Mouse (Mus musculus) adrenal gland, postnatal 10 days (tissue): ENCODE data around the gene Nrp1. TPM values are rescaled to one million over a fixed set of nuclear protein-coding genes. Genes with fewer than 3 reads are reported as not detected.

Experiments used
- DNase-seq: peaks from one replicate; pipeline ENCODE4 v3.0.0; 2021; ENCODE audit warnings: mixed read lengths
- total RNA-seq, 2 experiments: library from RNA; stranded (reverse); gene quantifications; 2 replicates each; pipeline ENCODE4 v1.2.3; 2021

The Nrp1 gene
- total RNA-seq, 2 experiments from 2014 or later, result 95.7 to 143 TPM

- DNase-seq, result no peak
These were observed 12.1 kb downstream of the Nrp1 start for GRCm38 (mm10) chr8:128370496-128370895.

DNA sequence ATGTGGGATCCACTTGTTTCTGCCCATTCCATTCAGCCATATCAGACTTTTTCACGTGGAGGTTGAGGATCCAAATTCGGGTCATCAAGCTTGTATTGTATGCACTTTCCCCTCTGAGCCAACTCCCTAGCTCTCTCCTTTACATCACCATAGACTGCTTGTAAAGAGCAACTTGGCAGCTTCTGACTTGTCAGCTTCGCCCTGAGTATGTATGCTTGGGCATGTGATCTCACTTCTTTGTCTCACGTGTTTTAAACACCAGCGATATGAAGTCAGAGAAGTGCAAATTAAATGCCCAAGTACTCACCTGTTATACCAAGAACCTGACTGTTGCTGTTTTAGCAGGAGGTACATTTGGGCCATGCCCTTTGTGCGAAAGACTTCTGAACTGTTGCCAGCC, 12.6 kb downstream of the Nrp1 start:
- no peak for DNase-seq

DNA sequence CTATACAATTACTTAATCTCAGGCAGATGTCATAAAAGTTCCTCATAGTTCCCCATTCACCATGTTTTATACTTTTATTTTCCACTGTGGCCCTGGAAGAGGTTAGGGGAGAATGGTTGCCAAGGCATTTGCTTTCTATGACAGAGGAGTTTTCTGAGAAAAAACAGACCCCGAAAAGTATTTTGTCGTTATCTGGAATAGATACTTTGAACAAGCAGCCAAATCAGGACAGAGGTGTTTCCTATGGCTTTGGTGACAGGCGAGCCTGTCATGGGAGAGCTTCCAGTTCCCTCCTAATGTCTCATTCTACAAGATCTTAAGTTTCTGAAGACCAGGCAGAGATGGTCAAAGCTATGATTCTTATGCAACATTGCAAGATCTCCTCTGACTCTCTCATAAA, 13.4 kb downstream of the Nrp1 start:
- no peak for DNase-seq

DNA sequence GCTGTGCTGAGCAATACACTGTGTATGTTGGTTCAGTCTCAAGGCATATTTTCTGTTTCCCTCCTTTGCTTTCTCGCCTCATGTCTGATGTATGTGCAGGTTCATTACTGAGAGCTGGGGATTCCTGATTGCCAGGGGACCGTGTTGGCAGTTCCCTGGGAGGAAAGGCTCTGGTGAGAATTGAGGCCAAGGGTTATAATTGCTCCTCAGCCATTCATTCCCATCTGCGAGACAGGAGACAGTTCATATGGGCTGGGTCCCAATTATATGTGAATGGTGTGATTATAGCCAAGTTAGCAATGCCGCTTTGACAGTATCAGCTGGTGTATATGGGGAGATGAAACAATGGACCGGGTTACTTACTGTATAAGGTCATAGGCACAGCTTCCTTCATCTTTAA, 14.3 kb downstream of the Nrp1 start:
- no peak for DNase-seq

DNA sequence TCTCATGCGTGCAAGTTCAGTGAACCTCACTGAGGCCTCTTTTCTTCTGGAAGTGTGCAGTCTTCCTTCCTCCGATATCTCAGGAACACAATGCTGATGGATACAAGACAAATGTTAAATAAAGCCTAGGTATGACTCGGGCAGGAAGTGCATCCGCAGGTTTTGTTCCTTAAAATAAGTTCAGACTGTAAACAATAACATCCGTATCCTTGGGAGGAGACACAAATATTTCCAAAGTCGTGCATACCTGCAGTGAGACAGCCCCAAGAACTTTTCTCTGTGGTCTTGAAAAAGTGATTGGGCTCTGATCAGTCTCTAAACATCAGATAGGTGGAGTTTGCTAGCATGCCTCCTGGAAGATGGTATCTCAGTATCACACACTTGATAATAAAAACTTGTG, 15.0 kb downstream of the Nrp1 start:
- DNase-seq, result no peak

DNA sequence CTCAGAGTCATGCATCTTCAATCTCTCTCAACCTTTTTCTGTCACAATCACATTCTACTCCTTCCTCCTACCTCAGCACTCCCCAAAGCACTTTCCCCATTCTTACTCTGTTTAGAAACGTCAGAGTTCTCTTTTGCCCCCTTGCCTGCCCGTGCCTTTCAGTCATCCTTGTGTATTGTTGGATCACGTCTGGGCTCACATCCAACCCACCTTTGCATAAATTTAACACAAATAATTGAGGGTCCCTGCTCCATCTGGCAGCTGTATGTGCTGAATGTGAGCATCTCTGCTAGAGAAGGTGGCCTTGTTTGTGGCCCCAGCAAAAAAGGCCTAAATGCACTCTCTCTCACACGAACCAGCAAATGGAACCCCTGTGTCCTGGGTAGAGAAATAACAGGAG, 16.9 kb downstream of the Nrp1 start:
- DNase-seq, result no peak

DNA sequence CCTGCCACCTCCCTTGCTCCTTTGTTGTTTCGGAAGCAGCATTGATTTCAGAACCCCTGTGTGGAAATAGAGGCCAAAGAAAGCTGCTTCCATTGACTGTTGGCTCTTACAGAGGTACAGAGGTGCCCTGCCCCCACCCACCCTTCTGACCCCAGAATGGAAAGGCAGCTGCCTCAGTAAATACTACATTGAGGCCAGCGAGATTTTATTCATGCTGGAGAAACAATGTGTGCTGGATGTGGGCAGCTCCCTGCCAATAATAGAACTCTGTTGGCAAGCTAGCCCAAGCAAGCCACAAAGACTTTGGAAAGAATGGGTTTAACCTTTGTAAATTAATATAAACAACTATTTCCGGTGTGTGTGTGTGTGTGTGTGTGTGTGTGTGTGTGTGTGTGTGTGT, 24.8 kb downstream of the Nrp1 start:
- no peak for DNase-seq

DNA sequence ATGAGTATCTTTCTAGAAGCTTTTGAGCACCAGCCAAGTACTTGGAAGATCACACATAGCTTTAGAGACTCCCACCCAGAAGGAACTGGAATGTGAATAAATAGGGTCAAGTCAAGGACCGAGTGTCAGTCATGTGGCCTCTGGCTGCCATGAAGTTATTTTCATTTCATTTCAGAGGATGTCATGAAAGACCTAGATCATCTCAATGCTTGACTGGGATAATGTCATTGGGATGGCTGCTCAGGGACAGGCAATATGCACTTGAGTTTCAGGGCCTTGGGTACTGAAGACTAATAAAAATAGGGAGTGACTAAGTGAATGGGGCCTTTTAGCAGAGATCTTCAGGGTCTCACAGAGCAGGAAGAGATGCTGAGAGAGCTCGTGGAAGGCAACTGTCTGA, 26.0 kb downstream of the Nrp1 start:
- no peak for DNase-seq

DNA sequence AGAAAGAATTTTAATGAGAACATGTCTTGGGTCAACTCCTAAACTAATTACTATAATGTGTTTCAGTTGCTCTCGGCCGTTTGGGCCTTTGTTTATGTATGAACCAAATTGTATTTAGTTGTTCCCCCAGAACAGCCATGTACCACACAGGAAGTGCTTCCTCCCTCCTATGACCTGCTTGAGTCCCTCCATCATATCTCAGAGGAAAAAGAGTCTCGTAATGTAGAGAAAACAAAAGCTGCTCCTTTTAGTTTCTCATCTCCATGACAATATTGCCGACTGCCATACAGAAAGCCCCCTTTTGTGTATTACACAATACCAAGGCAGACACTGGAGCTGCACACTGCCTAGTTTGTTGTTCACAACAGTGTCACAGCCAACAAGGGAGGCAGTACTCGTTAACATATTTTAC, 26.5 kb downstream of the Nrp1 start:
- DNase-seq, result no peak

DNA sequence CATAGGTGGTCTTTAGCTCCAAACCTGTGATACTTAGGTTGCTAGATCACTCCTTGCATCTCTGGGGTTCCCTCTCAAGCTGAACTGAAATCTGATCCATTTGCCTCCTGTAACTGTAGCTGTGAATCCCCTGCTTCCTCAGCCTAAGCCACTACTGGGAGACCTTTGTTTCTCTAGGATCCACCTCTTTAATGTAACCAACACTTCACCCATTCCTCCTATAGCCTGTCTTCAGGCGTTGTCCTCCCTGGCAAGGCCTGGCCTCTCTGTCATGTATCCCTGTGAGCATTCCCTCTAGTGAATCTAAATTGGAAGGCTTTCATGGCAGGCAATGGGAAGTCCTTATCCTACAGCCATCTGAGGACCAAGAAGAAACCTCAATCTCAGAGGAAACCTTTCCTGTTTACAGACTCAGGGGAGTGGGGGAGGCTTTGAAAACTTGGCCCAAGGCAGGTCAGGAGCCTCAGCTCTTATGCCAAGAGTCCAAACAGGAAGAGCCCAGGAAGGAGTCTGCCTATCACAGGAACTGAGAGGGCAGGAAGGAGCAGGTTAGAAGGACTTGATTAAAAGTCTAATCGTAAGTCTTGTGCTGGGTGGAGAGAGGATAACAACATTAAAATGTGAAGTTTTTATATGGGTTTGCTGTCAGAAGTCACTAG, 28.7 kb downstream of the Nrp1 start:
- peak; percentile 42 for DNase-seq

DNA sequence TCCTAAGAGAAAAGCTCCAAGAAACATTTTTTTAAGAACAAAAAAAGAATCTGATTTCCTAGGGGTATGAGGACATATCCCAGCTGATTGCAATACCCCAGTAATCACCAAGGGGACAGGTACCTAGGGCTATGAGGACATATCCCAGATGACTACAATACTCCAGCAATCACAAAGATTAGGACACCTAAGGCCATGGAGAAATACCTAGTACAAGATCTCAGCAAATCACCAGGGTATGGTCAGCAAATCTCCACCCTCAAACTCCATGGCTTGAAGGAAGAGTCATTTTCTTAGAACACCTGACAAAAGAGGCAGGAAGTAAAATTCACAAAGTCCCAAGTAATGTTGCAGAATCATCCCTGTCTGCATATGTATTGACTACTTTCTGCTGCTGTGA, 32.4 kb downstream of the Nrp1 start:
- DNase-seq, result no peak

- DNase-seq, result no peak
These were observed 32.9 kb downstream of the Nrp1 start for GRCm38 (mm10) chr8:128391182-128391760.

- DNase-seq, result no peak
These were observed 36.3 kb downstream of the Nrp1 start for GRCm38 (mm10) chr8:128394671-128395193.

- DNase-seq, result no peak
These were observed 38.6 kb downstream of the Nrp1 start for GRCm38 (mm10) chr8:128396968-128397367.

DNA sequence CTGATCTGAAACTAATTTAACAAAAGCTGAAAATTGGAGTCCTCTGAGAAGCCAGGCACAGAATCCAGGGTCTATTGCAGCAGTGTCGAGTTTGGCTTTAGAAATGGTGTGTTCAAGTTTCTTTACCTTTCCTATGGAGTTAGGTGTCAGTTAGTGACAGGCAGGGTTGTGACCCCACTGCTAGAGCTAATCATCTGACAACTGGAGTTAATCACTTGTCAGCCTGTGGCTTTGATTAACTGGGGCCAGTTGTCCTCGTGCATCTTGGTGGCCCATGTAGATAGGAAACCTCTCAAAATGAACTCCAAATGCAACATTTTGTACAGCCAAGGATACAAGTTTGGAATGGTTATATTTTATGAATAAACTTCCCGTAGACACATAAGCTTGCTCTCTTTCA, 39.0 kb downstream of the Nrp1 start:
- DNase-seq, result no peak

DNA sequence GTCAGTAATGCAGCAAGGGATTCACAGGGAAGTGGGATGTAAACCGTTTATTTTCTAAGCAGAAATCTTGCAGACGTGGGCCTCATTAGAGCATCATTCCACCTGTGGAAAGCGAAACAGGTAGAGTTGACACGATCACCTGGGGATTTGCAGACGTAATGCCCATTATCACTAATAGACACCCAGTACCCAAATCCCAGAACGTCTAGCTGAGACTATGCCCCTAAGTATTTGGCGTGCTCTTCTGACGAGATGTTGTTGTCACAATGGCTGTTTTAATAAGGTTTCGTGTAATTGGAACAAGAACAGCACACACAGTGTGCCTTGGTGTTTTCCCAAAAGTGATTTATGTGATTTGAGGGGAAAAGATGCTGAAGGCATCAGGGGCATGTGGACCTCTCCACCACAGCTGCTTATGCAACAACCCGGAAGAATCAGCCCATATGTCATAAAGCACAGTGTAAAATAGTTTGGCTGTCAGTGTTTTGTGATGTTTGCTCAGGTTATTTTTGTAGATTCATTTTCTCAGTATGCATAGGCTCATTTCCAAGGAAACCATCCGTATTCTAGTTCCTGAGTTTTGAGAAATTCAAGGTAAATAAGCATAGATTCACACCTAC, 40.2 kb downstream of the Nrp1 start:
- no peak for DNase-seq

- DNase-seq, result no peak
These were observed 41.9 kb downstream of the Nrp1 start for GRCm38 (mm10) chr8:128400286-128400685.

DNA sequence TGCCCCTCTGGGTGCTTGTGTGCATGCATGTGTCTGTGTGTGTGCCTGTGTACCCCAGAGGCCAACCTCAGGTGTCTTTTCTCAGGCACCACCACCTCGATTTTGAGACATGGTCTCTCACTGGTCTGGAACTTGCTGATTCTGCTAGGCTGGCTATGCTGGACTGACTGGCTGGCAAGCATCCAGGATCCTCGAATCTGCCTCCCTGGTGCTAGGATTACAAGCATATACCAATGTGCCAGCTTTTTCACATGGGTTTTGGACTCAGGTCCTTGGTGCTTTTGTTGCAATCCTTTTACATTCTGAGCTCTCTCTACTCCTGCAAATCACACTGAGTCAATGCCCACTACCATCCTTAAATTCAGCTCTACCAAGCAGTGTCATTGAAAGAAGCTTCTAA, 46.5 kb downstream of the Nrp1 start:
- DNase-seq, result peak; percentile 35

GRCm38 (mm10) chr8:128413381-128413780, 55.0 kb downstream of the Nrp1 start:
- DNase-seq, result no peak

DNA sequence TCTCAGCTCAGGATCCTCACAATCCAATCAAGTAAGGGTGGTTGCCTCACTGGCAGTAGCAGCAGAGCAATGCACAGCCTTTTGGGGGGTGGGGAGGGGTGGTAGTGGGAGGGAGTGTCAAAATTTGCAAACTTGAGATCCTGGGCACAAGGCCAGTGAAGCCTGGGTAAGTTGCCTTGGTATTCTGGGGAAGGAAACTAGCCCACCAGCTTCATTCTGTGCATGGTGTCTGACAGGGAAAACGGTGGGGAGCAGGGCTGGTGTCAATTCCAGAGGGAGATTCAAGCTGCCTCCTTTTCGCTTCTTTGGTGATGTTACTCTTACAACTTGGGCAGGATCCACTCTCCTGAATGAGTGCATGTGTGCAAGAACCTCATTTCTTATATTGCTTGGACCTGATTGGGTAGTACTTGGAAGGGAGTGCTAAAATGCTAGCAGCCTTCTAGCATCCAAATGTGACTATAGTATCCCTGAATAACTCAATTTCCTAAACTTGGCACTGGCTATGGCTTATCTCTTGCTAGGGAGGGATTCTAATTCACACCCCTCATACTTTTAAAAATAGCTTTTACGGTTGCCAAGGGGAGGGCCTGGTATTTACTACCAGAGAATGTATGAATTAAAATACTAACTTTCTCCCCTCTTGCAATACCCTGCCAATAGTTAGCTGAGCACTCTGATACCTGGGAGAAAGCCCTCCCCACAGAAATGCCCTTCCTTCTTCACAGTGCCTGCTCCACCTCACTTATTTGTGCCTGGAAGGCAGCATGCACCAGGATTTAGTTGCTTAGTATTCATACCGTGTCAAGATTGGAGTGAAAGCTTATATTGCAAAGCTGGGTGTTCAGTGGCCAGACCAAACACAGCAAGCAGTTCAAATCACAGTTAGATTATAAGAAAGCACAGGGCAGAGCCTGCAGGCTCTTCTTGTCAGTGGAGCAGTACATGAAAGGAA, 57.6 kb downstream of the Nrp1 start:
- no peak for DNase-seq

GRCm38 (mm10) chr8:128416896-128417295, 58.5 kb downstream of the Nrp1 start:
- DNase-seq, result no peak

DNA sequence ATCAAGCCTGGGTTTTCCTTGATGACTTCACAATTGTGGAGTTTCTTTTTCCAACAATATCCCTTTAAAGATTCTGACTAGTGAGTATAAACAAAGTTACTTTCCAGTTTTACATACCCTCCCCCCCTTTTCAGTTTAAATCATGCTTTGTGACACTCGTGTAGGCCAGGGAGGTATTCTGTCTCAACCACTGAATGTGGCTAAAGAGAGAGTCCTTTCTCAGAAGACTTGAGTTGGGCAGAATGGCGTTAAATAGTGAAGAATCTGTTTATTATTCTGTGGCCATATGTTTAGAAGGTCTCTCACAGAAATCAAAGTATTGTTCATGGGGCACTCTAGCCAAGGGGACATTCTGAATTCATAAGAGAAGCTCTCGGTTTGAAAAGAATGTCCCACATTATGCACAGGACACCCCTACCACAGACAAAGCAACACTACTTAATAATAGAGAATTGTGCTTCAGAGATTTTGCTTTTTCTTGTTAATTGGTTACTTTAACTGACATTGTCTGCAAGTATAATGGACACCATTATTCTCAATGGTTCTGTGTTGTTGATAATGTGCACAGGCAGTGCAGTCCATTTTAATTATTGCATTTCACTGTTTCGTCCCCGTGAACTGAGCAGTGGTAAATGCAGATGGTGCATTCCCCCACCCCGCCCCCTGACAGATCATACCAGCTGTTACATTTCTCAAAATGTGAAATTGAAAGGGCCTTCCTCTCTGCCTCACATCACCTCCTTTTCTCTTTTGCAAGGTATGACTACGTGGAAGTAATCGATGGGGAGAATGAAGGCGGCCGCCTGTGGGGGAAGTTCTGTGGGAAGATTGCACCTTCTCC, 59.8 kb downstream of the Nrp1 start:
- DNase-seq, result no peak
